Mouse (Mus musculus) urinary bladder, postnatal 36 days (tissue): ENCODE results near the gene Esrrg.
A peak's percentile ranks its signal among the peaks of the same experiment; 100 is the strongest.

Experiments used
- DNase-seq, 2 experiments: peaks; one replicate each; pipeline ENCODE4 v3.0.0; 2022; ENCODE audit warnings: low spot score in 2 of 2, mixed read lengths in 1 of 2

Gene Esrrg

GRCm38 (mm10) chr1:187649871-187650270, 41.3 kb downstream of the Esrrg start:
- peak in 1 of 2 experiments; percentile 40 for DNase-seq

GRCm38 (mm10) chr1:187650786-187651687, 42.4 kb downstream of the Esrrg start:
- no peak for DNase-seq

- peak in 1 of 2 experiments; percentile 16 for DNase-seq
These were observed 43.2 kb downstream of the Esrrg start for GRCm38 (mm10) chr1:187651688-187652241.

- no peak for DNase-seq
These were observed 43.9 kb downstream of the Esrrg start for GRCm38 (mm10) chr1:187652445-187652844.

- no peak for DNase-seq
These were observed 44.8 kb downstream of the Esrrg start for GRCm38 (mm10) chr1:187653390-187653789.

- DNase-seq = no peak
These were observed 52.4 kb downstream of the Esrrg start for GRCm38 (mm10) chr1:187660963-187661362.

- DNase-seq = peak in 1 of 2 experiments; percentile 15
These were observed 53.6 kb downstream of the Esrrg start for GRCm38 (mm10) chr1:187662083-187662609.

- no peak for DNase-seq
These were observed 54.8 kb downstream of the Esrrg start for GRCm38 (mm10) chr1:187663376-187663775.

GRCm38 (mm10) chr1:187664261-187664660, 55.7 kb downstream of the Esrrg start:
- no peak for DNase-seq

- DNase-seq = no peak
These were observed 57.5 kb downstream of the Esrrg start for GRCm38 (mm10) chr1:187665901-187666600.

- DNase-seq = no peak
These were observed 61.2 kb downstream of the Esrrg start for GRCm38 (mm10) chr1:187669746-187670145.

GRCm38 (mm10) chr1:187672446-187672845, 63.9 kb downstream of the Esrrg start:
- no peak for DNase-seq

- DNase-seq = no peak
These were observed 66.2 kb downstream of the Esrrg start for GRCm38 (mm10) chr1:187674771-187675186.

- DNase-seq = no peak
These were observed 68.0 kb downstream of the Esrrg start for GRCm38 (mm10) chr1:187676626-187677025.

GRCm38 (mm10) chr1:187679246-187679645, 70.7 kb downstream of the Esrrg start:
- DNase-seq = no peak

- DNase-seq = no peak
These were observed 75.9 kb downstream of the Esrrg start for GRCm38 (mm10) chr1:187684519-187684918.

GRCm38 (mm10) chr1:187691846-187692525, 83.4 kb downstream of the Esrrg start:
- no peak for DNase-seq

GRCm38 (mm10) chr1:187694865-187695264, 86.3 kb downstream of the Esrrg start:
- DNase-seq = no peak

- DNase-seq = peak in 1 of 2 experiments; percentile 8
These were observed 89.6 kb downstream of the Esrrg start for GRCm38 (mm10) chr1:187698201-187698600.

GRCm38 (mm10) chr1:187700963-187701362, 92.4 kb downstream of the Esrrg start:
- DNase-seq = no peak

GRCm38 (mm10) chr1:187704921-187705320, 96.3 kb downstream of the Esrrg start:
- no peak for DNase-seq

- DNase-seq = no peak
These were observed 96.8 kb downstream of the Esrrg start for GRCm38 (mm10) chr1:187705348-187705747.
